Mouse (Mus musculus): ENCODE data around the gene Mtus2.

Mtus2 gene

DNA sequence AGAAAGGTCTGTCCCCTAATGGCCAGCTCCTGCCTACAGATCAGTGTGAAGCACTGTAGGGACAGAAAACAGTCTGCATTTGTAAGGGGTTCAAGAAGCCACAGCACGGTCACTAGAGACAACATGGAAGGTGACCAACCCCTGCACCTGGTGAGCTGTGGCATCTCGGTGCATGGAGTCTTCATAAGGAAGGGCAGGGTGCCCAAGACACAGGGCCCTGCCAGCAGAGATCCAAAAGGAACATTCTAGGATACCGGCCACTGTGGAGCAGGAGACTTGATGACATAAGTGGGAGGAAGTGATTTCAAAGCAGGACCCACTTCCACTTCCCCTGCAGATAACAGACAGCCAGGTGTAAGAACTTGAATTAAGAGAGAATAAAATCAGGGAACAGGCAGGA is 398.7 kb downstream of the Mtus2 start:
- no peak for DNase-seq

DNA sequence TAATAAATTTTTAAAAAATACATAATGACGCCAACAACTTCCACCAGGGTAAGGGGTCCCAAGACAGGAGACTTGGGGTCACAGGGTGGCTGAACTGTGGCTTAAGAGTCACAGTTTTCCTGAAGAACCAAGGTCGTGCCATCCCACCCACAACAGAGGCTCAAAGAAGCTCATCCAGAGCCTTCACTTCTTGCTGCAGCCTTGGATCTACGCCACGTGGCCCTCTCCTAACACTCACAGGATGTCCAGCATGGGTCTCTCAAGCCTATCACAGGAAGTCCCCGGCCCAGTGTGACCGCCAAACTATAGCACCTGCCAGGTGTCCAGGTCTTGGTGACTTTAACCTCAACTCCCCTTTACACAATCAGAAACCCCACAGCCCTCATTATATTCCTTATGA is 400.0 kb downstream of the Mtus2 start:
- no peak for DNase-seq

DNA sequence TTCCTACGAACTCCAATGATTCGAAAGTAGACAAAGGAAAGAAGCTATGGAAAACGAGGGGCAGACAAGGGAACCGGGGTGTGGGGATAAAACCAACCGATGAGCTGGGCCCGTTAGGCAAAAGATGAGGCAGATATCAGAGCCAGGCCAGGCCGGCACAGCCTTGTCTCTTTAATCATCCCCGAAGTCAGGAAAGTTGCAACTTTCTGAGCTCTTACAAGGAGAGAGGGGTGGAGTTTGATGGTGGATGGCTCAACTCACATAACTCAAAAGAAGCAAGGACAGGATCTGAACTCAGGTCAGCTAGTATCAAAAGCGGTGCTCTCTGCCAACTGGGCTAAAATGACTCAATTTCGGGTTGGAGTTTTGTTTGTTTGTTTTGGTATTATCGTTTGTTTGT is 402.0 kb downstream of the Mtus2 start:
- DNase-seq, result no peak

DNA sequence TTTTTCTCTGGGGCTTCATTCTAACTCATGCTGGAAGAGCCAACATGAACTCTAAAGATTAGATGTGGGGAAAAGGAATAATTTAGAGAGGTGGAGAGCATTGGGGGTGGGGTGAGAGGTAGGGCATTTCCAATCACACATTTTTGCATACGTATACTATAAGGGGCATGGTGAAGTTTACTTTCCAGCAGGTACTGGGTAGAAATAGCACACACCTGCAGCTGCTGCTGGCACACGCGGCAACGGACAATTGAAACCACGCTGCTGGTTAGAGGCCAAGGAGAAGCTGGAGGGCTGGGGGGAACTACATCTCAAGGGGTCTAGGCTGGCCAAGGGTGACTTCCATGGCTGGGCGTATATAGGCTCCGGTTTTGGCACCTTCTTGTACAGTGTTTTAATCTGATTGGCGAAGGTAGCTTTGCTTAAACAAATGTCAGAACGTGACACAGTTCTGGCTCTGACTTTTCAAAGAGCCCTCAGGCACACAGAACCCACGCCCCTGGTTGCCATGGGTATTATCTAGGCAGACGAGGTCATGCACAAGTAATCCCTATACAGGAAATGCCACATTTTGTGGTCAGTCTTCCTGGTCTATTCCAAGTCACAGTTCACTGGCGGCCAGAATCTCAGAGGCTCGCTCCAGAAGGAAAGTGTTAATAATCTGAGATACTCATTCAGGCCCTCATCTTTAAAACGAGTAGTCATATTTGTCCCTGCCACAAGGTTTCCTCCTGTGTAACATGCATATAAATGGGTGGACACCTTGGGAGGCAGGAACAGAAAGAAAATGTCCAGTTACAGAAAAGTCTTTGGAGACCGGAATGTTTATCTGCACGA is 404.0 kb downstream of the Mtus2 start:
- no peak for DNase-seq

DNA sequence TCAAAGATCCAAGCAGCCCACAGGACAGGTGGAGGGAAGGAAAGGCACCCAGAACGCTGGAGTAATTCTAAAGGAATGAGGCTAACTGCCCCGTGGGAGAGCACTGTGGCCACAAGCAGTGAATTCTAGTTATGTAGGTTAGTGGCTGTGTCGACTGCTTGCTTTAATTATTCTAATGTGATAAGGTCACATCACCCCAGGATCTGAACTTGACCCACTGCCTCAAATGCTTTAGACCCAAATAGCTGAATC is 404.6 kb downstream of the Mtus2 start:
- DNase-seq, result no peak

DNA sequence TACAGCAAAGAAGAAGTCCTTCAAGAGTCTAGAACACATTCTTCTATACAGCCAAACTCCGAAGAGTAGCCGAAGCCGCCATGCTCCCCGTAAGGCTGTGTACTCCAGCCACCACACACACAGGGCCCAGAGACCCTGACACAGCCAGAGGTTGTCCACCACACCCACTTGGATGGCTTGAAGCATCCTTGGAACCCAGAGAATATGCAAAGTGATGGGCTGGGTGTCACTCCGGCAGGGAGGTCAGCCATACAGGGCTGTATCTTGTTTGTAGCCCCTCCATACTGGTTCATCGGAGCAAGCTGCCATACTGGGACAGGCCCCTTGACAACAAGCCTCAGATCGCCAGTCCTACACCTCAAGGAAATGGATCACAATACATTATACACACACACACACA is 405.2 kb downstream of the Mtus2 start:
- no peak for DNase-seq

DNA sequence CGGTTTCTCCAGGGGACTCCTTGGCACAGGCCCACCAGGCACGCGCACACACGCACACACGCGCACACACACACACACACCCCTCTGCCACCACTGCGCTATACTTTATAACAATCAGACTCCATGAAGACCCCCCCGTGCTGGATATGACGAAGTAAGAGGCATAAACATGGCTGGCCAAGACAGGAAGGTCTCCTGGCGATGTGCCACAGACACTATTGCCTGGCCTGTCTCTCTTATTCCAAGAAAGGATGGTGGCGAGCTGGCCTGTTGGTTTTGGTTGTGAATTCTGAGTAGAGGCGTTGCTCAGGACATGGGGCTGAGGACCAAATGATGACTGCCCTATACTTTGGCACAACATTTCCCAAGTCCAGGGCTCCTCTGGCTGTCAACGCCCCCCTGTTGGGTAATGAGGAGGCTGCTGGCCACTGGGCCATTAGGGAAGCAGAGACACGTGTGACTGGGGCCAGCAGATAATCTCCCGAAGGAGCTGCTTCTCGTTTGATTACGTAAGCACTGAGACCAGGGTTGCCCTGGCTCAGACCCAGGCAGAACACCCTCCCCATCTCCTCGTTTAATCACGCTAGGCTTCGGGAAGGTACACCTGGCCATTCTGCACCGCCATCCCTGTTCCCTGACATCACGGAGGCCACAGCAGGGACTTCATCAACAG is 406.5 kb downstream of the Mtus2 start:
- DNase-seq, result no peak
